Mouse (Mus musculus) hindlimb bud, embryonic 11.5 days (tissue): ENCODE measurements at regions not wholly inside any gene's neighbourhood (a gene's known extent, or its start where the extent isn't known, plus 50 kb on each side); places are given as distances from the start of the nearest gene placed in this dataset.

ENCODE experiments used
- DNase-seq: peaks from one replicate; pipeline ENCODE4 v3.0.0-alpha.2; 2012; ENCODE audit warnings: low read depth, low spot score; ENCODE audit errors: extremely low spot score

- DNase-seq, result no peak
Measured at GRCm38 (mm10) chr3:148448888-148449287, 541.5 kb downstream of the Adgrl2 start.

DNA sequence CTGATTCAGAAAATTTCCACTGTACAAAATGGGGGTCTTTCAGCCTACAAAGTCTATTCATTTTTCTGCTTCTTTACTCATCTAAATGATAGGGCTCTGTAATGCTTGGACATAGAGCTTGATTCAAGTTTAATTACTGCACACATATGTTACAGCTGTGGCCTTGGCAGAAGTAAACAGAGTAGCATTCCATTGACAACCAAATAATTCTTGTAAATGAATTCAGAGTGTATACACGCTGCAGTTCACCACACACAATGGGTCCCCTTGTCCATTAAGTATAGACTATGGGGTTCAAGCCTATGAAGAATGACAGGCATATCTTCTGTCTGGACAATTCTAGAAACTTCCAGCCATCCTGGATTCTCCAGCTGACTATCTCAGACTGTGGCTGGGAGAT is 541.9 kb downstream of the Adgrl2 start:
- no peak for DNase-seq

- DNase-seq, result no peak
Measured at GRCm38 (mm10) chr3:148446845-148447244, 543.5 kb downstream of the Adgrl2 start.

GRCm38 (mm10) chr3:148443012-148443411 is 547.3 kb downstream of the Adgrl2 start:
- no peak for DNase-seq

DNA sequence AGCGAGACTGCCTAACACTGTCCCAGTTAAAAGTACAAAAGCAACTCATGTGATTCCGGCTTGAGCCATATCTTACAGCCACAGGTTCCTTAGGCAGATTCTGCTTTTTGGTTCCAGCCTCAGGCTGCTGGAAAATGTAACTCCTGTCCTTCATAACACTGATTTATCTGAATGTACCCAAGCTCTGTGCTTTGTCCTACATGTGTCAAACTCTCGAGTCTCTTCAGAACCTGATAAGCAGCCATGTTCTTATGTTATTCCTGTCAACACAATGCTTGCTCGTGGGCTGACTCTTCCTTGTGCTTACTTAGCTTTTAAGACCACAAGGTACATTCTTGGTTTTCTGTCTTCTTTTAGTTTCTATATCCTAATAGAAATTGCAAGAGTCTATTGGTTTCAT is 556.3 kb downstream of the Adgrl2 start:
- DNase-seq, result no peak

DNA sequence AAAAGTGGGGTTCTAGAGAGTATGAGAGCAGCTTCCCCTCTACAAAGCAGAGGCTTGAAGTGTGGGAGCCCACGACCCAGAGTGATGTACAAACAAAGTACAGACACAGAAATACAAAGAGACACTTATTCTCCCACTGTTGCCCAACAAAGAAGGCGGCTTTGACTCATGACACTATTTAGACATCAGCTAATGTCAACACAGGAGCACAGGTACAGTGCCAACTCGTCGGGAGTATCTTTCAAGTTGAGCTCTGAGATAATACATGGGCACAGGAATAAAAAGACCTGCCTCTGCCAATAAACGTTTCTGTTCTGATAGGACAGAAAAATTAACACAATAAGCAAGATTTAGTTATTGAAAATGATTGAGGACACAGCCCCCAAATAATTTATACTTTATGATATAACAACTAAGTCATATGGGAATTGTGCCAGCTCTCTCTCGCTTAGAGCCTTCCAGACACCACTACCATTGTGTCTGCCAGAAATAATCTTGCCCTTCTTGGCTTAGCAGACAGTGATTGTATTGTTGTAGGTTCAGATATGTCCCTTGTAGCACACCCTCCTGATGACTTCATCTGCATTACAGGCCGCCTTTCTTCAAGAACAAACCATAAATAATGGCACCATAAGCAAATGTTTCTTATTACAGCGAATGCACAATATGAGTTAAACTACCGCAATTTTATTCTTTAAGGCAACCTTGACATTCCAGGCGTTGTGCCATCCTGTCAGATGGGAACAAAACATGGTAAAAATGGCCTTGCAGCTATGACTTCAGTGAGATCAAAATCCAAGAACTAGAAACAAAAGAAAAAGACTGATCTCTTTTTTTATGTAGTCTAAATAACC is 561.1 kb downstream of the Adgrl2 start:
- no peak for DNase-seq

DNA sequence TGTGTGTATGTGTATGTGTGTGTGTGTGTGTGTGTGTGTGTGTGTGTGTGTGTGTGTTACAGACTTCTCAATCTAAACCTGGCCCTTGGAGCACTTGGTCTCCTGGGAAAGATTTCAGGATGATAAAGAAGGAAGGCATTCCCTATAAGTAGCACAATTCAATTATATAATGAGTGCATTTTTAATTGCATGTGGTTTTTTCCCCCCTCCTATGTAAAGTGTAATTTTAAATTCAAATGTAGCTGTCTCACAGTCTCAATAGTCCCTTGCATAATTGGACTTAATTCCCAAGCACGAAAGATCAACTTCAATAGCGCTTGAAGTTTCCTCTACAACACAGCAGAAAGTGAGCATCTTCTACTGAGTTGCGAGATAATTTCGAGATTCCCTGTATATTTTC is 566.3 kb downstream of the Adgrl2 start:
- no peak for DNase-seq

DNA sequence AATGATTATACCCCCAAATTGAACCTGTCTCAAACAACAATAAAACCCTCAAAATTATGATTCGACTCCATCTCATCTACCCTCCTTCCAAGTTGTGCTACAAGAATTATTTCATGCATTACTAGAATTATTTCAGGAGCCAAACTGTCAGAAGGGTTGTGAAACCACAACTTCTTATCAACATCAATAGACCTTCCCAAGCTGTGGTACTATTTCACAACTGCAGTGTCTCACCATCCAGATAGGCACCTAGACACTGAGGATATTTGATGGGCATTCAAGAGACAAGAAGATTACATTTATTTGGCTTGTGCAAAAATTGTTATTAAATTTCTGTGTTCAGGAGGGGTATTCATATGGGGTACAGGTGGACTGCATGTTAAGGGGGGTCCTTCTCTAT is 567.0 kb downstream of the Adgrl2 start:
- DNase-seq, result no peak

DNA sequence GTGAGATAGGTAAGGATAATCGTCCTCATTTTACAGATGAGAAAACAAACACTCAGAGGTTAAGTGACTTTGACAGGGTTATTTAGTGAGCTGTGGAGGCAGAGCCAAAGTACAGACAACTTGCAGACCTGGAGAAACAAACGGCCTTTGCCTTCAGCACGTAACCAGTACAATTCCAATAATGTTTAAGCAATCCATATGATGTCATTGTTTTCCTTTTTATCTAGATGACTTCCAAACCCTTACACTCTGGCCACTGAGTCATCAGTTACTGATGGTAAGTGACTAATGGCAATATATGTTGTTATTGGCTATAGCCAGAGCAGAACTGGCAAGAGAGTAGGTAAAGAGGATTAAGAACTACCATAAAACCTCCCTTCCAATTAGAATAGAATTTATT is 567.6 kb downstream of the Adgrl2 start:
- DNase-seq, result no peak

DNA sequence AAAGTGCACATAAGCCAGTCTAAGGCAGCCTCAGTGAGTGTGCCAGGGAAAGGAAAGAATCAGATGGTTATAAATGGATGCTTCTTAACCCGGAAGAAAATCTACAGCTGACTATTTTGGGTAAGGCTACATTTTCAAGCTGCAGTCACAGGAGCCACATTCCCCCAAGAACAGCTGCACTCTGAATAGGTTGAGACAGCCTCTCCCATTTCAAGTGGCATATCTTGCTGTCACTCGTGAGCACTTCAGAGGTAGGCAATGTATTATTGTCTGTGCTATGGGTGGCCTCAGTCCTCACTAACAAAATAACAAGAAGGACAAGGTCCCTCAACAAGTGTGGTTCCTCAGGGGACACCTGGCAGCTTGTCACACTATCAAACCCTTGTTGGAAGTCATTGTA is 568.1 kb downstream of the Adgrl2 start:
- no peak for DNase-seq

DNA sequence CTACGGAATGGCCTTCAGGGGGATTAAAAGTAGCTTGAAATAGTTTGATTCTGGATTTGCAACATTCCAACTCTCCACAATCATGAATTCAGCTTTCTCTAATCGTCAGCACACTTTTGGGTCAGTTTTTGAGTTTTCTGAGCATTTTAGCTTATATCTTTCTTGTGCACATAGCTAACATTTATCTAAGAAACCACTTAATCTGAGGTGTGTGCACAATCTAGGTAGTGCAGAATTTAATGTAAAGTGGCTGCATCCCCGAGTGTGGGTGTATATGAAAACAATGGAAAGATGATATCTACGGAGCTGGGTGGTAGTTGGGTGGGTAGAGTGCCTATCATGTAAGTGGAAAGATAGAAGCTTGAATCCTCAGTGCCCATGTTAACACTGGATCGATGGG is 570.1 kb downstream of the Adgrl2 start:
- no peak for DNase-seq

DNA sequence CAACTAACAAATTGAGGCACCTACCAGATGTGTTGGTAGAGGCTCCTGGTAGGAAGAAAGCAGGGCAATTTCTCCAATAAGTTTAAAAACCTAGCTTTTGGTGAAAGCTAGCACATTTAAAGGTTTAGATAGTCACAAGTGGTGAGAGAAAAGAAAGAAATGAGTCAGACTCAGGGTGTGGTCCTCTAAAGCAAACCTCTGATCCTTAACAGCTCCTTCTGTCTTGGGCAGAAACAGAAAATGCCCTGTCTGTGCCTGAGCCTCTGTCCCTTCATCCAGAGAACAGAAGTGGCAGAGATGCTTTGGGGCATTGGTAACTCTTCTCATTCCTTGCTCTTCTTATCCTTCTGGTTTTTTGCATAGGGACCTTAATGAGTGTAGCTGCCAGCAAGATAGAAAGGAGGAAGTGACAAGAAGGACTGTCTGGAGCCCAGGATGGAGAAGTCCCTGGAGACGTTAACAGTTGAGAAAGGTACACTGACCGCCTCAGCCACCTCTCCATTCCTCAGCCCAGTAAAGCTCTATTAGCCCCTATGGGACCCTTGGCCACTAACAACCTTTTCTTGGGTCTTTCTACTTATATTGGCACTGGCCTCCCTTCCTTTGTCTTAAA is 570.8 kb downstream of the Adgrl2 start:
- DNase-seq, result no peak

GRCm38 (mm10) chr3:148418067-148418466 is 572.3 kb downstream of the Adgrl2 start:
- DNase-seq, result no peak

GRCm38 (mm10) chr3:148415443-148415842 is 574.9 kb downstream of the Adgrl2 start:
- DNase-seq, result no peak

DNA sequence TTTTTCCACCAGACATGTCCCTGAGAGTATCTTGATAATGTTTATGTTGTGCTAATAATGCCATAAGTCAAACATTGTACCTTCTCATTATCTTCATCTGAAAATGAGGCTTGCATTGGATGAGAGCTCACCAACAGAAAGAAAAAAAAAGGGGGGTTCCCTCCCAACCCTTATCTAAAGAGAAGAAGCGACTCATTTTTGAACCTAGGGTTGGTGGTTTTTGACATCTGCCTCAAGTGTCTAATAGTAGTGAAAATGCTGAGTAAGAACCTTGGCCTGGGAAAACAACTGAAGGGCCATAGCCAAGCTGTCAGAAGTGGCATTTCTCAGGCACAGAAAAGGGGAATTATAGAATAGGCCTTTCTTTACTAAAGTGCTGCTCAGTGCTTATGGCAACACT is 577.3 kb downstream of the Adgrl2 start:
- DNase-seq, result no peak

DNA sequence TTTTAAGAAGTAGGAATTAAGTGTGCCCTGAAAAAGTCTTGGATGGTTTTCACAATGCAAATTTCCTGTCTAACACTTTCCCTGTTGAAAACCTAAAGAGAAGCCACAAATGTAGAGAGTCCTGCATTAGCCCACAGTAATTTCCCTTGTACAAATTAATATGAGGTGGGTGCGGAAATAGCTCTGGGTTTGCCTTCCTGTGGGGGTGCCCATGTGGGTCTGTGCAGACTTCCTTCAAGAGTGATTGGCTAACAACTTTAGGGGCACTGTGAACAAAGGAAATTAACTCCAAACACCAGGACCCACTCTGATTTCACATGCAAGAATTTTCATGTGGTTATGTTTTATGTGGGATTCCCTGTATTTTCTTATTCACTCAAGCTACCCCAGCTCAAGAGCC is 578.2 kb downstream of the Adgrl2 start:
- no peak for DNase-seq

DNA sequence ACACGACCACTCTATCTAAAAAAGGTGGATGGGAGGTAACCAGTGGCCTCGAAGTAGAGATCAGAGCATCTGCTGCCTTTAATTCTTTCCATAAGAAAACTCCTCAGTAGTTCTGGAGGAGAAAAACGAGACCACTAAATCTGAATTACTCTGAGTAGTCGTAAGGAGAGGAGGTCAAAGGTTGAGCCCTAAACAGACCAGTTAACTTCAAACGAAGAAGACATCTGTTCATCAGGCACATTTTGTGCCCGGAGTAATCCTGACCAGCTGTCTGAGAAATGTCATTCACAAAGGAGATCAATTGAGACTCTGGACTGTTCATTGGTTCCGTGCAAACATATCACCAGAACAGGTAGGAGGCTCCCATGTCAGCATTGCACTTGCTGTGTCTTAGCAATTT is 592.0 kb downstream of the Adgrl2 start:
- DNase-seq, result peak; percentile 71

DNA sequence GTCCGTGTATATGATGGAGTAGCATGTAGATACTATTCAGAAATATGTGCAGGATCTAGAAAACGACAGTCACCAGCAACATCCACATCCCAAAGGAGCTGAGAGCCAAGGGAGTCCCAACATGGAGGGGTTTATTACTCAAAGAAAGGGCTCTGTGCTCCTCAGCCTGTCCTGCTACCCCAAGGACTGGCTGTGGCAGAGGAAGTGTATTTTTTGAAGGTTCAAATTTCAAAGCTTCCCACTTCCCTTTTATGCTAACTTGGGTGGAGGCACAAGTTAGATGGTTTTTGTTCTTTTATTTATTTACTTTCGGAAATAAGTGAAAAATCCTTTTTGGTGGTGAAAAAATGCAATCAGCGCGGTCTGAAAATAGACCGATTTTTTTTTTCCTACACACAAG is 602.8 kb downstream of the Adgrl2 start:
- DNase-seq, result no peak

GRCm38 (mm10) chr3:148385712-148386111 is 604.6 kb downstream of the Adgrl2 start:
- DNase-seq, result no peak

DNA sequence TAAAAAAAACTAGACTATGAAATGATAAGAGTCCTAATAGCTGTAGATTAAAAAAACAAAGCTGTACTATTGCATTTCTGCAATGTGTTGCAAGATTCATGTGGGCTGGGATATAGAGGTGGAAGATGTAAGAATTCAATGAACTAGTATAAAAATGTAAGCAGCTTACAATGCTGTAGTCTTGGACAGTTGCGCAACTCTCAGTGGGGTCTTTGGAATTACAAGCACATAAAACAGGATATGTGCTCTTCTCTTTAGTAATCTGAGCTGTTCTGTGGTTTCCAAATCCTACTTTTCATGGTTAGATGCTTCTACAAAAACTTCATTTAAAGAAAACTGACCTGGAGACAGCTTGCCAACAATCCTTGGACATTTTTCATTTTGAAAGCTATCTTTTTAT is 609.3 kb downstream of the Adgrl2 start:
- no peak for DNase-seq

GRCm38 (mm10) chr3:148363331-148363730 is 627.0 kb downstream of the Adgrl2 start:
- DNase-seq, result no peak

GRCm38 (mm10) chr3:148362453-148362864 is 627.9 kb downstream of the Adgrl2 start:
- no peak for DNase-seq
